Mouse (Mus musculus): ENCODE measurements around the gene Btnl9.
"Not testable (repeated sequence)": the region's sequence is repeated elsewhere in the genome, so short reads cannot be mapped to it uniquely, and the experiment has no call there.

Gene Btnl9

DNA sequence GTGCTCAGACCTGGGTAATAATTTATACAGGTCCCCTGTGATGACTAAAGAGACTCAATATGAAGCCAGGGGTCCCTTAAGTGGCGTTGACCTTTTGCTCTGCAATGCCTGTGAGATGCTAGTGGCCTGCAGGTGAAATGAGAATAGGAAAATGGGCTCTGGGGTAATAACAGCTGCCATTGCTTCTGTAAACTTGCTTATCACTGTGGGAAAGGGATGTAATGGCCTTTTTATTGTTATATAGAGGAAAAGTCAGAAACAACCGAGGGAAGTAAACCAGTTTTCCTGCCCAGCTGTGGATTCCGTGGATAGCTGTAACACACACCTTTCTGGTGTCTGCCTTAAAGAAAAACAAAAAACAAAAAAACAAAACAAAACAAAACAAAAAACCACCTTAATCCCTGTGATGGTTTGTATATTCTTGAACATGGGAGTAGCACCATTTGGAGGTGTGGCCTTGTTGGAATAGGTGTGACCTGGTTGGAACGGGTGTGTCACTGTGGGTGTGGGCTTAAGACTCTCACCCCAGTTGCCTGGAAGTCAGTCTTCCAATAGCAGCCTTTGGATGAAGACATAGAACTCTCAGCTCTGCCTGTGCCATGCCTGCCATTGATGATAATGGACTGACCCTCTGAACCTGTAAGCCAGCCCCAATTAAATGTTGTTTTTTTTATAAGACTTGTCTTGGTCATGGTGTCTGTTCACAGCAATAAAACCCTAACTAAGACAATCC, 10.7 kb downstream of the Btnl9 start:
- DNase-seq (ENCODE audit: low spot score): not testable (repeated sequence)

DNA sequence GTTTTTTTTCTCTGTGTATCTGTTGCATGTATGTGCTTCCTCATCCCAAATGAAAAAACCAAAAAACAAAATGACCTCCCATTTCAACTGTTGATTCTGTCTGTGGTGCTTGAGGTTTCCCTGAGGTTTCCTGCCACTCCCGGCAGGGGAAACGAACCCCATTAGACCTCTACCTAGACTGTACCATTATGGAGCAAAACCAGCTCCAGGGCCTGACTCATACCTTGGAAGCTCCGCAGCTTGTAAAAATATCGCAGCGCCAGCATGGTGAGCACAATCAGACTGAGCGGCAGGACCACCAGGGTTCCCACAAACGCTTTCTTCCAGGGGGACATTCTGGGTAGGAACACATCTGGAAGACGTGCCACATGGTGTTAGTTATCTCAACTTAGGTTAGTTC, 11.6 kb downstream of the Btnl9 start:
- DNase-seq (ENCODE audit: low spot score): no peak

DNA sequence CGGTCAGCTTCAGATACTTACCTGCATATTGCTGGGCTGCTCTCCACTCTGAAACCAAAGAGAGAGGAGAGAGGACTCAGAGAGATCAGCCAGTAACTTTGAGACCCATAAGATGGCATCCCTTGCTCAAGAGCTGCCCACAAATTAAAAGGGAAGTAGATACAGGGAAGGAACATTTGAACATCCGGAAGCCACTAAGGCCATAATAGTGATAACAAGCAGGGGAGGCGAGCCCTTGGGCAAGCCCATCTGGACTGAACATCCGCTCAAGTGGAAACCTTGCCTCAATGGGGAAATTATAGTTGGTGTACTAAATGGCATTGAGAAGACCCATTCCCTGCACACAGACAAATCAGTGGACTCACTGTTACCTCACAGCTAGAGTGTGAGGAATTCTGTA, 16.4 kb downstream of the Btnl9 start:
- peak; percentile 5 for DNase-seq (ENCODE audit: low spot score)

DNA sequence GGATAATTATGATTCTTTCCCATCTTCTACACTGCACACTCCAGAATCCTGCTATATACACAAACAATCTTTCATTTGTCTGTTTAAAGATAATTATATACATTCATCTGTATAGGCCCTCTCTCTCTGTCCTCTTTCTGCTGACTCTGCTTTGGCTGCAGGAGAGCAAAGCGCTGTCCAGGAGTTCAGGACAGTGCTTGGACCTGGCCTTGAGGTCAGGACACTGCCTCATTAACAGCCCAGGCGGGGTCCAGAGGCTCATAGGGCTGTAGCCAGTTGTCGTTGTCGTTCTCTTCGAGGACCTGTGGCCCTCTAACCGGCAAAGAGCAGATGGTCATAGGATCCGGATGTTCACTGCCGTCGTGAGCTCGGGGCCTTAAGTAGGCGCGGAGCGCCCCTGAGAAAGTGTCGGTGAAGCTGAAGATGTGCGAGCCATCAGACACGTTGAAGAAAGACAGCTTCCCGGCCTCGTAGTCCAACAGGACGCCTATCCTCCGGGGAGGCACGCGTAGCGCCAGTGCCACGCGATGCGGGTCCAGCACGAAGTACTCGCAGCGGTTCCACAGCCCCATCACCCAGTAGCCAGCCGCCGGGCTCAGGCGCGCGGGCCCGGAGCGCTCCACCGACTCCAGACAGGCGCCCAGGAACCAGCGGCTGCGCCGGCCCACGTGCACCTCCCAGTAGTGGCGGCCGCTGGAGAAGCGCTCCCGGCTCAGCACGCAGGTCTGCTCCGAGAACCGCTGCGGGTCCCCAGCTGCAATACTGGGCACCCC, 17.9 kb downstream of the Btnl9 start:
- DNase-seq (ENCODE audit: low spot score): no peak

DNA sequence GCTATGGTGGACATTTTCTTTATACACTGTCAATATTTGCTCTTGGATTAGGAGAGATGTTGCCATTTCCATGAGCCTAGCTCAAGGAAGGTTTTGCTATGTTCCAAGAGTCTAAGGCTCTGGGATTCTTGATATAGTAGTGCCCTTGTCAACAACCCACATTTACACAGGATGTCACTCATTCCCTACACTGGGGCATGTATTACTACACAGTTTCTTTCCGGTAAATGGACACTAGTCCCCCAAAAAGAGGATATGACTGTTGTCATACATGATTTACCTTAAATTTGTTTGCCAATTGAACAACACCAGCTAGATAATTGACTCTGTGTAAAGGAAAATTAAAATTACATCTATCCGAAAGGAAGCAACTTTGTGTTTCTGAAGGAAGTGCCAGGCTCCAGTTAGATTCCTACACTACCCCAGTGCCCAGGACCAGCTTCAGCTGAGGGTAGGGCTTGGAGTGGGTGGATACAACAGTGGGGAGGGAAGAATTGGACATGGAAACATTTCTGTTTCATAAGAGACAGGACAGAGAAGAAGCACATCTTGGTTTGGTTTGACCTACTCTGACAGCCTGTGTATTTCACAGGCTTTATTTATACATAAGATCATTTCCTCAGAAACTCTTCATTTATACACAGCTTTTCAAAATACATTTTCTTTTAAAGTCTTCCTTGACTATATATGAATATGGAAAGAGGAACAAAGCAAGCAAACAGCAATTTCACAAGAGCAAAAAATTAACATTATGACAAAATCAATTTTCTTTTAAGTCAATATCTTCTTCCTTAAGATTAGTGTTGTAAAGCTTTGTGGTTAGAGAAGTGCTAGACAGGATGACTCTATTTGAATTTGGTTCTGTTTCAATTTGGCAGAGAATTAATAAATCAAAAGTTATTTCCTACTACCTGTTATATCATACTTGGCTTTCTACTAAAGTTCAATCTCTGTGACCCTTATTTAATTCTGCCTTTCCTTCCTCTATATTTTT, 29.8 kb downstream of the Btnl9 start:
- DNase-seq (ENCODE audit: low spot score): no peak

DNA sequence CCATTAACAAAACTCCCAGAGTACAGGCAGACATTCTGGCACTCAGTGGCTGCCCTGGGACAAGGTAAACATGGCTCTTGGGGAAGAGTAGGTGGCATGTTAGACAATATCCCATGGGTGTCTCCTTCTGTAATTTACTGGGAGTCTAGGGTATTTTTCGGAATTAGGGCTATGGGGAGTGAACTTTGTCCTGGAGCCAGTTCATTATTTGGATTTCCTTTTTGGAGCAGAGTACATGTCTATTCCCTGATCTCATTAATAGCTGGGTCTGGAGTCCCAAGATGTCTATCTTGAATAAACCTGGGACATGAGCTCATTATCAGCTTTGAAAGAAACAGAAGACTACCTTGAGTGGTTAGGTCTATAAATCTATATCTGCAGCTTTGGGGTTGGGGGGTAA, 32.9 kb downstream of the Btnl9 start, which contains the start of gene Olfr1394:
Gene Olfr1394 (plus strand): TSS at position 301 of the 400 bp plus-strand sequence.
- no peak for DNase-seq (ENCODE audit: low spot score)

DNA sequence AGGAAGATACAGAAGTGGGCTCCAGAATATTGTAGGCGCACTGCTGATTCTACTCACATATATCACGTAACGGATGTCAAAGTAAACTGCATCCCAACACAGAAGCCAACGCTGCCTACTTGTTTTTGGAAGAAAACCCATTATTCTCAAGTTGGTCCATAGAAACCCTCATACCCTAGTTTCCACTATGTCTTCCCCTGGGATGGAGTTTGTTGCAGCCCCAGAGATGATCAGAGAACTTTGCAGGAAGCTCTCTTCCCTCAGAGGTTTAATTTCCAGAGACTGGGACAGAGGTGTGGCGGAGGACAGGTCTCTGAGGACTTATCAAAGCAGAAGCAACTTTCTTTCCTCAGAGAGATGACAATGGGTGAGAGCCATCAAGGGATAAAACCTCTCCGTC, 45.0 kb downstream of the Btnl9 start, which contains the start of gene Olfr1395:
Gene Olfr1395 (plus strand): TSS at position 301 of the 400 bp plus-strand sequence.
- DNase-seq (ENCODE audit: low spot score): no peak

DNA sequence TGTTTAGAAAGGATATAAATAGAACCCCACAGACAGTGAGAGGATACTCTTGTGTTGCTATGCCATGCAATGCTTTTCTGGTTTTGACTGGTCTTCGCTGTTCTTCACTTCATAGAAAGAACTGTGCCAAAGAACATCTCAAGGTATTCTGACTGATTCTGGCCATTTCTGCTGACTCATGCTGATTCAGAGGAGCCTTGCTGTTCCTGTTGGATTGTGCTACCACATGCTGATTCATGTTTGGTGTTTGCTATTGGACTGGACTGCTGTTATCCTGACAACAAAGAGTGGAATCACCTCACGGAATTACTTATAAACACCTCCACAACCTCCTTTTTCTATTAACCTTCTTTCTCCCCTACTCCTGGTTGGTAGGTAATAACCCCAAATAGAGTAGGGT, 62.8 kb downstream of the Btnl9 start:
- DNase-seq (ENCODE audit: low spot score): no peak

DNA sequence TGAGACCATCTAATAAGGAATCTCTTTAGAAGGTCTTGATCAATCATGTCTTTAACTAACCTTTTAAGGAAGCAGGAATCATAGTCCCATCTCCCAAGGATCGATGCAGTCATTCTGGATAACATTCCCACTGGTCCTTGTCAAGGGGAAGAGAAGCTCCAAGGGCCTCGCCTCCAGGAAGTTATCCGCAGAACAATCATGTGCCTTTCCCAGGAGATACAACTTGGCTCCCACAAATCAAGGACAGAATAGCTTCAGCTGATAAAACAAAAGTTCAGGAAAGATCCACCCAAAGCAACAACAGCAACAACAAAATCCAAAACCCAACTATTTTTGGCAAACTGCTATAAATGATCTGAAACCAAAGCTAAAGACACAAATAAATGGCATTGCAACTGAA, 67.3 kb downstream of the Btnl9 start:
- DNase-seq (ENCODE audit: low spot score): no peak
